Mouse (Mus musculus) brain, adult 2 months (tissue): ENCODE data around the gene Bmpr1b.

Experiments used
- DNase-seq: peaks from one replicate; pipeline ENCODE4 v3.0.0; 2011; ENCODE audit warnings: low read depth, low spot score

The Bmpr1b gene

DNA sequence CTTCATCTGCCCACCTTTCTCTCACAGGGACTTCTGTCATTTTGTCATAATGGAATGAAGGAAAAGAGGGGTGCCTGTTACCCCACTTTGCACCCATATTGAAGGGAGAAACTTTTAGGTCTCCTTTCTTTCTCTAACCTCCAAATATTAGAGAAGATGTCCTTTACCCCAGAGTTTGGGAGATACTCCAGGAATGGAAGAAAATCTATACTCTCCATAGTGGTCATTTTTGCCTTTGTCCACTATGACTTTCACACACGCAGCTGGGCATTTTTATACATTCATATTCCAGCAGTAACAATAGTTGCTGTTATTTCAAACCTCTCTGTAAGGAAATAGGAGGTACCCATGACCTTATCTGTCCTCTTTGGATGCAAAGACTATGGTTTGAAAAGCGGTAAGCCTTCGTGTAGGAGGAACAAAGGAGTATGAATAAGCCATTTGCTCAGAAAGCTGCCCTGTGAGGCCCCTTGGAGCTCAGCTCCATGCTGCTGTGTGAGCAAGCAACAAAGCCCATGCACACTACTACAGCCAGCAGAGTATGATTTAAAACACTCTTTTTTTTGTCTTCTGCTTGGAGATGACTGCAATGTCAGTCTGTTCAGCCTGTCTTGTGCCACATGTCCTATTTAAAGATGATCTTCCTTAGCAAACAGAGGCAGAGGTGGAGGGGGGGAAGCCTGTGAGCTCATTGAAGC is 350.5 kb downstream of the Bmpr1b start:
- no peak for DNase-seq

DNA sequence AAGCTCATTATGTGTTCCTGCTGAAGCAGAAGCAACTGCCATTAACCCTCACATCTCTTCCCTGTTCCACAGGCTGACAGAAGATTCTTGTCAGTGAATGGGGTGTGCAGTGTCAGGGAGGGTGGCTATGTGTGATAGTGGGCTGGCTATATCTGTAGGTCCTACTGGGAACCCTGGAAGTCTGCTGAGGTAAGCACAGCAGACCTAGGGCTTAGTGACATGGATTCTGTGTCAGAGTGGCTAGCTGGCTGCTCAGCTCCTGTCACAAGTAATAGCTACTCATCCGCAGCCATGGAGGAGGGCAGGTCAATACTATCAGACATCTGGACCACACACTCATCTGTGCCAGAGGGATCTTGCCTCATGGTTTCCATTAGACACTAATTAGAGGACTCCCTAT is 354.4 kb downstream of the Bmpr1b start:
- no peak for DNase-seq

DNA sequence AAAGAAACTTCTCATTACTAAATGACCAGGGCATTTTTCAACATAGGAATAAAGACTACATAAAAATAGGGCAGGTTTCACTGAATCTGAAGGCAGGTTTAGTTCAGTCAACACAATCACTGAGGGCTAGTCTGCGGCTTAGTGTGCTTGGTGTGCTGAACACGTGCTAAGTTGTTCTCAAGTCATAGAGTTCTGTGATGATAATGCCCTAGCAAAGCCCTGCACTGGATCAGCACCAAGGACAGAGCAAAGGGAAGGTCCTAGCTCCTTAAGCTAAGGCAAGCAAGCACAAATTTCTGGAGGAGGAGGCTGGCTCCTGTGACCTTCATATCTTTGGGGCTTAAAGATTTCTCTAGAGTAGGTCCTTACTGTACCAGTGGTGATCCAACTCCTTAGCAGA is 357.9 kb downstream of the Bmpr1b start:
- no peak for DNase-seq

DNA sequence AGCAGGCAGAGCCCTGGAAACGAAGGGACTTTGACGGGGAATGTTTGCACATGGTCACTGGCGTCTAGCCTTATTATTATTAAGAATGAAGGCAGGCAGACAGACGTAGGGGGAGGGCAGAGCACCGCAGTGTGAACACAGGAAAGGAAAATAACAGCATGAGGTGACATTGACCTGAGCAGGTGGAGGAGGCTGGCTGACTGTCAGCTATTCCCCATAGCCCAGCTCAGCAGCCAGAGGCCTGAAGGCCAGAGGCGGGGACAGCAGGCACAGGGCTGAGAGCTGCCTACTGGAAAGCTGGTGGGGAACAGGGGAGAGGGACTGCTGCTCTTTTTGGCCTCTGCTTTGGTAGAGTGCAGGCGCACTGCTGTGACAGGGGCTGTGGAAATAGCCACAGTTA is 358.3 kb downstream of the Bmpr1b start:
- DNase-seq = peak; percentile 85

DNA sequence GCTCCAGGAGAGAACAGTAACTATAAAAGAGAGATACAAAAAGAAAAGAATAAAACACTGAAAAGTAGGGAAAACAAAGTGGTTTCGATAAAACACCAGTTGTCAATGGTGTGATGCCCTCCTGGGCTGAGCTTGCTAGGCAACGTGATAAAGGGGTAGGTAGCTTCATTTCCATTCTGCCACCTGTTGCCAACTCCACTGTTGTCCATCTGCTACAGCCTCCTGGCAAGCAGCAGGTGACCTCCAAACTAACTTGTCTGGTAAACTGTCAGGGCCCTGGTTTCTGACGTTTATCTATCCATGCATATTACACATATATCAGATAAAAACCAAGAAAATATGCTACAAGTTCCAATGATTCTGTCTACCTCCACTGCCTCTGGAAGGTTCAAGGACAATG is 359.6 kb downstream of the Bmpr1b start:
- DNase-seq = peak; percentile 75

DNA sequence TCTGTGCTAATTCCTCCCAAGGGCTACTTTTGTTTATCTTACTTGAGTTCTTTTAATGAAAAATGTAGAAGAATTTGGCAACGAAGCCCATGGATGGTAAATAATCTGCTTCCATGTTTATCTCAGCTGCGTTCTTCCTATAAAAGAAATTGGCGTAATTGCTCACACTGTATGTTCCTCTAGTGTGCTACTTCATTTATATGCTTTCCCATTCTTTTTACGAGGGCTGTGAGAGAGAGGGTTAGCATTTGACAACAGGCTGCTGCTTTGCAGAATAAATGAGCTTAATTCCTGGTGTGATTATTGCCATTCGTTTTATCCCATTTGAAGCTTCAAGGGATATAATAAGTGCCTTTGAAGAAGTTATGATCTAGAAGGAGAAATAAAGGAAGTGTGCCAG is 365.1 kb downstream of the Bmpr1b start:
- DNase-seq = no peak

DNA sequence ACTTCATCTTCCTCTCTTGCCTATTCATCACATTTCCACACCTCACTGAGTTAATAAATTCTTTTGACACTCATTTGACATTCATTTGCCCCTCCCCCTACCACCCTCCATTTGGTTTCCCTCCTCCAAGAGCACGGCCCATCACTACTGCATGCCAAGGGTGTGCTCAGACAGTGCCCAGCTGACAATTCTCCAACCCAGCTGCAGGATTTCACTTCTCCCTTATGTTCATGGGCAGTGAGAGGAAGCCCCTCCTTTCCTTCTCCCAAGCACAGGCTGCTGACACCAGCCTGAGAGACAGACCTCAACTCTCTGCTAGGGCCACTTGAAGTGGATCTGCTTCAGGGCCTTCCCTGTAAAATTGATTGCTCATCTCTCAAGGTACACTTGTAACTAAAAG is 371.4 kb downstream of the Bmpr1b start:
- peak; percentile 45 for DNase-seq

DNA sequence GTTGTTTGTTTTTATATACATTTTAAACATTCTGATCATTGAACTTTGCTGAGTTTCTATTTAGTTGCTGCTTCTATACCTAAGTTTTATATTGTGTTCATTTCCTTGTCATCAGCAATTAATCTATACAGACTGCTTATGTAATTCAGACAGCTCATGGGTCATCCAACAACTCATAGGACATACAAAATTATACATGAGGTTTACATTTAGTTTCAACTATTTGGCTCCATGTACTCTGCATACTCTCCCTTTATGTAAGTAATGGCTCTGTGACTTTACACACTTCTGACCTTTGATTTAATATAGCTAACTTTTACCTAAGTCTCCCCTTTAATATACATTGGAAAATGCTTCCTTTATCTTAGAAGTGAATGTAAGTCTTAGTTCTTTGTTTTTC is 371.9 kb downstream of the Bmpr1b start:
- DNase-seq = no peak

DNA sequence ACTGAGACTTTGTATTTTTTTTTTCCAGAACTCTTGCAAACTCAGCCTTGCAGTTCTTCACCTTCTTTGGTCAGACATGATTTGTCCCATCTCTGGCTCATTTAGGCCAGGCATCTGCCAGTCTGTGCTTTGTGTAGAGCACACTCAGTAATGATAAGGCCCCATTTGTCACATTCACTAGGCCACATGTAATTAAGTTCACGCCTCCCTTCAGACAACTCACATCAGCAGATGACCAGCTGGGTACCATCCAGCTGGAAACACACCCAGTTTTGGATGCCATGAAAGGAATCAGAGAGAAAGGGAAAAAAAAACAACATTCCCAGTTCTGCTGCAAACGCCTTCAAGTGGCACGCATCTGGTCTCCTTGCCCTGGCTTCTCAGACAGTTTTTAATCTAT is 374.9 kb downstream of the Bmpr1b start:
- peak; percentile 57 for DNase-seq

DNA sequence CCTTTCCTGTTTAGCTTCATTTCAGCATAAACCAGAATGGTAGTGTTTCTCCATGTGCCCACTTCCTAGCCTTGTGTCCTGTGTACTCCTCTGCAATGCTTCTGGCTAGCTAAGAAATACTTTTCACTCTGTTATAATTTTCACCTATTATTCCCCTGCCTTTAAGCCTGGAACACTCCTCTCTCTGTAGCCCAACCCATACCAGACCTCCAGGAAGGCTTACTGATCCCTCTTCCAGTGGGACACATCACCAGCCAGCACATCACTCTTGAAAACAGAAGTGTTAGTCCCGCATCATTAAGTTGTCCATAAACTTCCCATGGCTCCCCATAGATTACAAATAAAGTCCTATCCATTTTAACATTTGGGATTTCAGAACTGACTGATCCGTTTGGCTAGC is 375.5 kb downstream of the Bmpr1b start:
- no peak for DNase-seq

DNA sequence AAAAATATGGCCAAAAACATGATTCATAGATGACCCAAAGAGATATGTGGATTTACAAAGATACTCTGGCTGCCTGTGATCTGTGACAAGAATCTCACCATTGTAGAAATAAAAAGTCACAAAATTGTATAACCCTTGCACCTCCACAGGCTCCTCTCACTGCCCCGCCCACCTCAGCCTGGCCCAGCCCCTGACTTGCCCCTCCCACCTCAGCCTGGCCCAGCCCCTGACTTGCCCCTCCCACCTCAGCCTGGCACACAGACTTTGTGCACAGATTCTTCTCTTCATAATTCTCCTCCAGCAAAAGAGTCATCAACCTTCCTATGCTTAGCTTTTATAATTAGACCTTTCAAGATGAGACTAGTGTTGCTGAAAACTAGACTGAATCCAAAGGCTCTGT is 377.1 kb downstream of the Bmpr1b start:
- DNase-seq = no peak

DNA sequence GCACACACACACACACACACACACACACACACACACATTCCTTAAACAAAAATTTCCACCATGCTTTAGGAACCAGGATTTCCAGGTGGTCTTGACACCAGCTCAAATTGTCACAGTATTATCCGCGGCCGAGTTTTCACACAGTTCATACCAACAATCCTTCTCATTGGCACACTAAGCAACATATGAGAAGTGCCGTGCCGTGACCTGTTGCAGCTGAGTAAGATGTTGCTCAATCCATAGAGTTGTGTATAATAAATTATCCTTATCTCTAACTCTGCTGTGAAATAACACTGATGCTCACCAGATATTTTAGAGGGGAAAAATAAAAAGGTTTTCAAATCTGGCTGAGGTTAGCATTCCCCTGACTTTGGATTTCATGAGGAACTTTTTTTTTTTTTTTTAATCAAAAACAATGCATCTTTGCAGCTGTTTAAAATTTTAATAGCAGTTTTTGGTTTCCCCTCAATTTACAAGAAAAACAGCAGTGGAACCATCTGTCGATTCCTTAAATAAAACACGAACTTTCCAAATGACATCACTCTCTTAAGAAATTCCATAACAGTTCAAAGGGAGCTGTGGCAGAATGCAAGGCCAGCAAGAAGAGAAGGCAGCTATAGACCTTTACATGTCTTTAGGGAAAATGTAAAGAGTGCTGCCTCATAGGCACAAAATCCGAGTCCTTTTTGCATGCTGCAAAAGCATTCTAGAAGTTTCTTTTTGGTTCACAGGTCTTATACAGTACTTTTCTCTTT is 378.0 kb downstream of the Bmpr1b start:
- peak; percentile 48 for DNase-seq
